Mouse (Mus musculus) forebrain, embryonic 13.5 days (tissue): Measurements from ENCODE around the gene Abcc4. TPM values are rescaled to one million over a fixed set of nuclear protein-coding genes. Genes with fewer than 3 reads are reported as not detected.
"Not testable (repeated sequence)": the region's sequence is repeated elsewhere in the genome, so short reads cannot be mapped to it uniquely, and the experiment has no call there.

Source experiments
- ATAC-seq: fragments of 200-750 bp; cut with Nextera tagmentation; 2 replicates; pipeline ENCODE4 v1.8.0; 2017
- H3K27ac ChIP-seq: fragments of 300-500 bp; sonication (generic); 2 replicates; pipeline ENCODE4 v1.5.1; 2015; ENCODE audit warnings: inconsistent platforms, mild to moderate bottlenecking, moderate library complexity
- H3K27me3 ChIP-seq: fragments of 300-500 bp; sonication (generic); 2 replicates; pipeline ENCODE4 v1.6.1; 2015; ENCODE audit warnings: mild to moderate bottlenecking, inconsistent platforms
- H3K36me3 ChIP-seq: fragments of 300-500 bp; sonication (generic); 2 replicates; pipeline ENCODE4 v1.6.1; 2015; ENCODE audit warnings: mild to moderate bottlenecking, inconsistent platforms; ENCODE audit not compliant: poor library complexity, severe bottlenecking
- H3K4me1 ChIP-seq: fragments of 300-500 bp; sonication (generic); 2 replicates; pipeline ENCODE4 v1.6.1; 2015; ENCODE audit warnings: inconsistent platforms
- H3K4me2 ChIP-seq: fragments of 300-500 bp; sonication (generic); 2 replicates; pipeline ENCODE4 v1.6.1; 2015; ENCODE audit warnings: inconsistent platforms, mild to moderate bottlenecking, moderate library complexity
- H3K4me3 ChIP-seq: fragments of 300-500 bp; sonication (generic); 2 replicates; pipeline ENCODE4 v1.5.1; 2015; ENCODE audit warnings: mild to moderate bottlenecking, inconsistent platforms
- H3K9ac ChIP-seq: fragments of 300-500 bp; sonication (generic); 2 replicates; pipeline ENCODE4 v1.6.1; 2015; ENCODE audit warnings: mild to moderate bottlenecking, inconsistent platforms
- H3K9me3 ChIP-seq: fragments of 300-500 bp; sonication (generic); replicated peaks from 2 replicates; pipeline ENCODE4 v1.6.1; 2016; ENCODE audit warnings: inconsistent platforms
- WGBS: fragments of 180-500 bp; shearing (Covaris S2); methylation state at CpG from one replicate; pipeline ENCODE4 v1.1.7; 2015; 5-methylcytosine and 5-hydroxymethylcytosine counted together
- polyA plus RNA-seq: library from polyadenylated mRNA; unstranded; fragments of >200 nt; fragmentation: Nextera tagmentation; extraction: Ambion mirVana; gene quantifications from 2 replicates; pipeline ENCODE4 v1.2.1, GENCODE M21; 2015

The Abcc4 gene
- polyA plus RNA-seq, 1 experiment from 2014 or later: 1.2 TPM

DNA sequence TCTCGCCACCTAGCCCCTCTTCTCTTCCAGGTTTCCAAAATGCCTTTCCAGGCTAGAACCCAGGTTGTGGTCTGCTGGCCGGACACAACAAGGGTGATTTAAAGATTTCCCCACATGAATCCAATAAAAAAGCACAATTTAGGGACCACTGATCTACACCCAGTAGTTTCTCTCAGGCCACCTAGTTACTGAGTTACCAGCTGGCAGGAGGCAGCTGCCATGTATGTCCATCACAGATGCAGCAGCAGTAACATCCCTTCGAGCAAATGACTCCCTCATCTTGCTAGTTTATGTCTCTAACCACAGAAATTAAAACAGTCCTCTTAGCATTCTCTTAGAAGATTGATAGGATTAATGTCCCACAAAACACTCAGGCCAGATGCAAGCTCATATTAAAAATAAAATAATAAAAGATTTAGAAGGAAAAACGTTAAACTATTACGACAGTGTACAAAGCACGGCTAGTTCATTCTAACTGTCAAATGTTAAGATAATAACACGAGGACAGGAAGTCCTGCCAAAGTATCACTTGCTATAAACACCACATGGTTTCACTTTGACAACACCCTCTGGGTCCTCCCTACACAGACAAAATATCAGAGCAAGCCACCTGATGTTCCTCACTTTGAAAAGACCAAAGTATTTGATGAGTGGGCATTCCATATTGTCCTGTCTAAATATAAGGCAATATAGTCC is 56.7 kb downstream of the Abcc4 start:
- Histone ChIP-seq H3K36me3 (no peaks in the 10 kb centered on the region), H3K4me1 (no peaks in the 10 kb centered on the region), H3K4me2 (no peak overlapping the region), H3K9me3 (no peaks in the 10 kb centered on the region), H3K27me3 (no peaks in the 10 kb centered on the region), H3K4me3 (no peak overlapping the region), H3K27ac (no peak overlapping the region), H3K9ac (no peak overlapping the region)
- 91% methylated on average over 7 of the region's 7 CpGs for WGBS
- no peak for ATAC-seq

DNA sequence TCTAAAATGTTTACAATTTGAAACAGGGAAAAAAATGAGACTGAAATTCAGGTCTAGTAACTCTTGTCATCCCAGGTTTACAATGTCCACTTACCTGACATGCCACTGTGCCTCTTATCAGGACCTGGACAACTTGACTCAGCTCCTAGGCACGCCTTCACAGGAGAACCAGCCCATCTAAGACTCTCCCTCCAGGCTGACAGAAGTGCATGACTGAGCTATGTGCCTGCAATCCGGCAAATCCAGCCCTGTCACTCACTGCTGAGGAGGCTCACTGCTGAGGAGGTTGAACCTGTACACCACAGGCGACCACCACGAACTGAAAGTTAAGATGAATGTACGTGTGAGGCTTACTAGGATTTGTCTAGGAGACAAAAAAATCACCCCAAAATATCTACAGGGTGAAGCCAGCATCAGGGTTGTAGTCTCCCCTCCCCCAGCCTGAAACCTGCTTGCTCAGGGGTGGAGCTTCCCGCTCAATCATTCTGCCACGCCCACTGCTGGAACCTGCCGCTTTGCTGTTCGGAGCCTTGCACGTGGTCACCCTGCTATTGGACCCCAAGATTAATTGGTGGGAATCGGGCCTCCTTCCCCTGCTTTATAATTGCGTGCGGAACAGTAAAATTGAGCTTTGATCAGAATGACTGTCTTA is 63.0 kb downstream of the Abcc4 start:
- H3K36me3 ChIP-seq, ATAC-seq, H3K9me3 ChIP-seq, H3K4me2 ChIP-seq, H3K27me3 ChIP-seq, H3K4me1 ChIP-seq, H3K4me3 ChIP-seq, H3K27ac ChIP-seq, H3K9ac ChIP-seq: not testable (repeated sequence)
- 89% methylated on average over 13 of the region's 13 CpGs for WGBS

GRCm38 (mm10) chr14:118642140-118642539 is 63.9 kb downstream of the Abcc4 start:
- Histone ChIP-seq H3K9ac (no peak overlapping the region), H3K36me3 (no peaks in the 10 kb centered on the region), H3K4me3 (no peak overlapping the region), H3K27me3 (no peaks in the 10 kb centered on the region), H3K4me2 (no peak overlapping the region), H3K9me3 (no peaks in the 10 kb centered on the region), H3K27ac (no peak overlapping the region), H3K4me1 (no peaks in the 10 kb centered on the region)
- 85% methylated on average over 8 of the region's 8 CpGs for WGBS
- no peak for ATAC-seq

DNA sequence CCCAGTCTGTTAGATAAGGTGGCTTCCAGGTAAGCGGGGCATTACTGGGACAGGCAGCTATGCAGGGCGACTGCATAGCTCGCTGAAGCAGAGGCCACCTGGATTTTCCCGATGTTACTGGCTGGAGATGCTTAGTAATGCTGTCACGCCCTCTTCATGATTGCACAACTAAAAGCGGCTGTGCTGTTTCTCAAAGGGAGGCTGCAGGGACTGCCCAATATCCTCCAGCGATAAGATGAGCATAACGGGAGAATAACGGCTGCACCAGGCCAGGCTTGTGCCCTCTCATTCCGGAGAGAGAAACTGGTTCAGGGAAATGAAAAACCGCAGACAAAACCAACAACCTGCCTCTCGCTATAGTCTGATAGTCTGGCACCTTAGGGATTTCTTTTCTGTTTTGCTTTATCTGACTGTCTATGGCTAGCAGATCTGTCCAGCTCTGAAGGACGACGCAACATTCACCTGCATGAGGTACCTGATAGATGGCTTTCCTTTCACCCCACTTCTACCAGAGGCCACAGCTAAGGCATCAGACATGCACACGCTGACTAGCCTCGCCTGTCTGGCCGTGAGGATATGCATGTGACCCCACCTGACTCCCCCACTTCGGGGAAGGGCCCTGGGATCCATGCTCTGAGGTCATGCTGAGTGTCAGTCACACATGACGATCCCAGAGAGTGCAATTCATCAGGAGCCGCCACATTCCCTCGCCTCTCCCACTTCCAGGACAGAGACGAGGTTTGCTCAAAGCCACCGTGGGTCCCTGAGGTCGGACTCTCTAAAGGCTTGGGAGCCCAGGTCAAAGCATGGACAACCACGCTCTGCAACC is 67.4 kb downstream of the Abcc4 start:
- Histone ChIP-seq H3K9me3 (no peaks in the 10 kb centered on the region), H3K4me3 (no peak overlapping the region), H3K4me1 (peaks cover 8% of the 10 kb centered on the region; the same call in 1 of the 2 replicates), H3K27me3 (no peaks in the 10 kb centered on the region), H3K27ac (no peak overlapping the region), H3K36me3 (no peaks in the 10 kb centered on the region), H3K9ac (no peak overlapping the region), H3K4me2 (no peak overlapping the region)
- 85% methylated on average over 25 of the region's 25 CpGs for WGBS
- no peak for ATAC-seq

DNA sequence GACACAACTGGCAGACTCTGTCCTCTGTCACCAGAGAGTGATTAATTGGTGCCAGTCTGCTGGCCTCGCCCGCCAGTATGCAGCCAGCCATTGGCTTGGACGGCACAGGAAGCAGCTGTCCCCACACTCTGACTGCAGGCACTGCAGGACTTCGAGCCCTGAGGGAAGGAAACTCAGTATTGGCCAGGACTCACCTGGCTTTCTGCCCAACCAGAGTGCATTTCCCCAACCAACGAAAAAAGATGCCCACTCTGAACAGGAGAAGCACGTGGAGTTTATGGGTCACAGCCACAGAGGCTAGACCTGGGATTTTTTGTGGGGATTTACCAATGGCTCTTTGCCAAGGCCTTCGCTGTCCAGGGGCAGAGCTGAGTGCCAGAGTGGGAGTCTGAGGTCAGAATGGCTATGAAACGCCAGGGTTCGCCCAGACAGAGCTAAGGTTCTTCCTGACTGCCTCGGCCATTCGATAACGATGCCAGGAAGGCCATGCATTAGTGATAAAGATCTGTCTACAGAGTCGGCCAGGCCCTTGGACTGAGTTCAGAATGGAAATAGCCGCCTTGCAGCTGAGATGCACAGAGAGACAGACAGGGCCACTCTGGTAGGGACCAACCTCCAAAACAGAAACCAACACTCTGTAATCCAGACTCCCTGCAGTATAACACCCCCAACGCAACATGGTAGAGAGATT is 70.4 kb downstream of the Abcc4 start:
- WGBS: 70% methylated on average over 15 of the region's 15 CpGs
- Histone ChIP-seq H3K27ac (no peak overlapping the region; the same call in 1 of the 2 replicates), H3K9me3 (no peaks in the 10 kb centered on the region), H3K27me3 (no peaks in the 10 kb centered on the region), H3K4me2 (no peak overlapping the region), H3K4me1 (peaks cover 8% of the 10 kb centered on the region; the same call in 1 of the 2 replicates), H3K36me3 (no peaks in the 10 kb centered on the region), H3K9ac (no peak overlapping the region), H3K4me3 (no peak overlapping the region)
- ATAC-seq: peak; percentile 82

- Histone ChIP-seq H3K36me3 (no peaks in the 10 kb centered on the region), H3K27me3 (no peaks in the 10 kb centered on the region), H3K4me3 (no peak overlapping the region), H3K9ac (no peak overlapping the region), H3K27ac (no peak overlapping the region), H3K4me1 (no peaks in the 10 kb centered on the region), H3K4me2 (no peak overlapping the region), H3K9me3 (no peaks in the 10 kb centered on the region)
- ATAC-seq: no peak
- WGBS: 90% methylated on average over 8 of the region's 8 CpGs
Measured at GRCm38 (mm10) chr14:118629649-118630048, 76.4 kb downstream of the Abcc4 start.

- Histone ChIP-seq H3K9me3 (no peaks in the 10 kb centered on the region), H3K4me3 (no peak overlapping the region), H3K9ac (no peak overlapping the region), H3K27me3 (no peaks in the 10 kb centered on the region), H3K36me3 (no peaks in the 10 kb centered on the region), H3K27ac (no peak overlapping the region), H3K4me1 (no peaks in the 10 kb centered on the region), H3K4me2 (no peak overlapping the region)
- WGBS: 57% methylated on average over 3 of the region's 3 CpGs
- no peak for ATAC-seq
Measured at GRCm38 (mm10) chr14:118621449-118621789, 84.6 kb downstream of the Abcc4 start.

GRCm38 (mm10) chr14:118620773-118621448 is 85.1 kb downstream of the Abcc4 start:
- no peak overlapping the region for H3K9ac ChIP-seq
- H3K27ac ChIP-seq: no peak overlapping the region
- no peak overlapping the region for H3K4me2 ChIP-seq
- no peak for ATAC-seq
- H3K27me3 ChIP-seq: no peaks in the 10 kb centered on the region
- no peaks in the 10 kb centered on the region for H3K9me3 ChIP-seq
- no peaks in the 10 kb centered on the region for H3K4me1 ChIP-seq
- H3K4me3 ChIP-seq: no peak overlapping the region
- no peaks in the 10 kb centered on the region for H3K36me3 ChIP-seq
- WGBS: 83% methylated on average over 6 of the region's 6 CpGs

- Histone ChIP-seq H3K27me3 (no peaks in the 10 kb centered on the region), H3K4me1 (no peaks in the 10 kb centered on the region), H3K36me3 (no peaks in the 10 kb centered on the region), H3K9me3 (no peaks in the 10 kb centered on the region), H3K27ac (no peak overlapping the region), H3K4me2 (no peak overlapping the region), H3K9ac (no peak overlapping the region), H3K4me3 (no peak overlapping the region)
- 72% methylated on average over 12 of the region's 12 CpGs for WGBS
- ATAC-seq: peak; percentile 89
Measured at GRCm38 (mm10) chr14:118616698-118617311, 89.2 kb downstream of the Abcc4 start.

DNA sequence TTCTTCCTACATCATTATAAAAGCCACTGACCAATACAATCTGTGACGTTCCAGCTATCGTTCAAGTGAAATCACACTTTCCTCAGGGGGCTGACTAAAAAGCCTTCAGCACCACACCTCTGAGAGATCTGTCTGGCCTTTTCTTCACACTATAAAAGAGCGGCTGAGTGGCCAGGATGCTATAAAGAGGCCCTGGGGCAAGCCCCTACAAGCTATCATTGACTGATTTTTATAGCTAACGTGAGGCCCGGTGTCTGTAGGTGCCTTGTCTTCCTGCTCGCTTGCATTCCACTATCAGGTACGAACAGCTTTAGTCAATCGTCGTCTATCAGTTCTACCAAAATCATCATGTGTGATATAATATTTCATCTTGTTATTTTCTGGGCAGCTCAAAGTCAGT is 92.3 kb downstream of the Abcc4 start:
- no peak for ATAC-seq
- WGBS: 75% methylated on average over 9 of the region's 9 CpGs
- H3K4me1 ChIP-seq: peaks cover 6% of the 10 kb centered on the region; the same call in 1 of the 2 replicates
- H3K27ac ChIP-seq: no peak overlapping the region
- no peaks in the 10 kb centered on the region for H3K9me3 ChIP-seq
- no peak overlapping the region for H3K4me3 ChIP-seq
- H3K27me3 ChIP-seq: no peaks in the 10 kb centered on the region
- no peak overlapping the region for H3K4me2 ChIP-seq
- H3K9ac ChIP-seq: no peak overlapping the region
- H3K36me3 ChIP-seq: no peaks in the 10 kb centered on the region

GRCm38 (mm10) chr14:118611714-118612113 is 94.3 kb downstream of the Abcc4 start:
- H3K27ac ChIP-seq: no peak overlapping the region

More at GRCm38 (mm10) chr14:118611714-118612113, 94.3 kb downstream of the Abcc4 start:
- Histone ChIP-seq H3K9me3 (no peaks in the 10 kb centered on the region), H3K27me3 (no peaks in the 10 kb centered on the region), H3K36me3 (no peaks in the 10 kb centered on the region), H3K4me3 (no peak overlapping the region), H3K4me1 (peaks cover 15% of the 10 kb centered on the region), H3K9ac (no peak overlapping the region), H3K4me2 (no peak overlapping the region)
- 86% methylated on average over 17 of the region's 17 CpGs for WGBS
- no peak for ATAC-seq
